14 mouse cellular contexts compared by ENCODE assay signal in the genomic region with DNA sequence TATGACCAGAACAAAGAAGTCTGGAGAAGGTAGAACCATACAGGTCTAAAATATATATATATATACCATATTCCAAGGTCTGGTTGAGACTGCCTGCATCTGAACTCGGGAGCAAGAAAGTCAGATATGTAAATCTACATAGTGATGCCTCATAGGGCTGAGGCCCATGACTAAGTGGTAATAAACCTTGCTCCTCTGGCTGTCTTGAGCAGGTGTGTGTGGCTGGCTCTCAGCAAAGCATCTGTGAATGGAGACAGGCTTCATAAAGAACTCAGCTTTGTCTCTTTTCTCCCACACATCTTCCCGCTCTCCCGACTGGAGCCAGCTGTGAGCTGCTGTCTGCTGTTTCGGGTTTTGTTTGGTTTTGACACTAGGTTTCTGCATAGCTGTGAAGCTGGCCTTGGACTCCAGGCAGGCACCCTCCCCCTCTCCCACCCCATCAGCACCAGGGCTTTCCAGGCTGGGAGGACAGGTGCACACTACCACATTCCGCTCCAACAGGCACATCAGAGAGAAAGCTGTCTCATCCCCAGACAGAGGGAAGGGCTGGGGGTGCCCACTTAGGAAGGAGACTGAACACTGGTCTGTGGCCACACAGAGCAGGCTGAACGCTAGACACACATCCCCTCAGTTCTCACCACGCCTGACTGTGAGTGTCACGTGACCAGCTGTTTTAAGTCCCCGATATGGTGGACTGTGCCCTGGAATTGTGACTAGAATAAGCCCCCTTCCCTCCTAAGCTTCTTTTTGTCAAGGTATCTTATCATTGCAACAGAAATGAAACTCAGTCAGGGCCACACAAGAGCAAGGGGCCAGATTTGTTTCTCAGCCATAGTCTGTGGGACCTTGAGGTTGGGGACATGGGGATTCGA.
A peak's percentile ranks its signal among the peaks of the same experiment; 100 is the strongest.
DNase-seq lines count a peak whose midpoint lies in the region; ATAC-seq and TF ChIP-seq lines count a peak whose summit lies in the region.
"Had no signal": no experiment of that assay in that cellular context is flagged by ENCODE, and none has a peak within 500 bp of the region (broad histone marks: within the 10 kb centered on the region; RNA-seq: fewer than 3 reads in every experiment).

No protein-coding gene starts in this region.

- no peaks in the 10 kb centered on the region for H3K36me3 ChIP-seq in hindbrain, postnatal 0 days (ENCODE audit: insufficient read depth, low read length)
- H3K36me3 ChIP-seq in hindbrain, embryonic 14.5 days (replicated peaks; ENCODE audit: control insufficient read depth, insufficient read depth): no peaks in the 10 kb centered on the region
- H3K36me3 ChIP-seq in midbrain, embryonic 15.5 days (replicated peaks): no peaks in the 10 kb centered on the region
- H3K36me3 ChIP-seq in midbrain, embryonic 11.5 days (ENCODE audit: control insufficient read depth, insufficient read depth, low read length): no peaks in the 10 kb centered on the region
- H3K36me3 ChIP-seq in forebrain, embryonic 16.5 days (ENCODE audit: control insufficient read depth, insufficient read depth): no peaks in the 10 kb centered on the region
- peaks cover 4% of the 10 kb centered on the region for H3K36me3 ChIP-seq in liver, embryonic 16.5 days (ENCODE audit: control insufficient read depth, insufficient read depth)

- no peak overlapping the region for H3K4me2 ChIP-seq in hindbrain, postnatal 0 days (ENCODE audit: low read depth, low read length)
- H3K4me2 ChIP-seq in hindbrain, embryonic 14.5 days (replicated peaks): no peak overlapping the region
- no peak overlapping the region for H3K4me2 ChIP-seq in midbrain, embryonic 15.5 days
- no peak overlapping the region for H3K4me2 ChIP-seq in midbrain, embryonic 11.5 days
- H3K4me2 ChIP-seq in forebrain, embryonic 16.5 days (ENCODE audit: low read length): no peak overlapping the region
- H3K4me2 ChIP-seq in liver, embryonic 16.5 days (ENCODE audit: low read depth, low read length): no peak overlapping the region
- H3K4me2 ChIP-seq: hindbrain, embryonic 13.5 days had no signal

- 66% methylated on average over 10 of the region's 10 CpGs for WGBS in hindbrain, postnatal 0 days
- 78% methylated on average over 10 of the region's 10 CpGs for WGBS in hindbrain, embryonic 14.5 days
- 72% methylated on average over 10 of the region's 10 CpGs for WGBS in midbrain, embryonic 15.5 days
- WGBS in midbrain, embryonic 11.5 days: 85% methylated on average over 10 of the region's 10 CpGs
- WGBS in forebrain, embryonic 16.5 days: 72% methylated on average over 10 of the region's 10 CpGs
- 69% methylated on average over 10 of the region's 10 CpGs for WGBS in liver, embryonic 16.5 days (ENCODE audit: insufficient replicate concordance)

- H3K27me3 ChIP-seq in hindbrain, postnatal 0 days (ENCODE audit: insufficient read depth, low read length): no peaks in the 10 kb centered on the region
- H3K27me3 ChIP-seq in hindbrain, embryonic 14.5 days (ENCODE audit: control insufficient read depth, insufficient read depth, low read length): no peaks in the 10 kb centered on the region
- no peaks in the 10 kb centered on the region for H3K27me3 ChIP-seq in midbrain, embryonic 15.5 days (replicated peaks)
- H3K27me3 ChIP-seq in midbrain, embryonic 11.5 days (ENCODE audit: control insufficient read depth, insufficient read depth, low read length): no peaks in the 10 kb centered on the region
- no peaks in the 10 kb centered on the region for H3K27me3 ChIP-seq in forebrain, embryonic 16.5 days (replicated peaks; ENCODE audit: control insufficient read depth, insufficient read depth, low read length)
- H3K27me3 ChIP-seq in liver, embryonic 16.5 days (ENCODE audit: control insufficient read depth, insufficient read depth, low read depth, low read length): no peaks in the 10 kb centered on the region
- H3K27me3 ChIP-seq: hindbrain, embryonic 13.5 days had no signal

- TF ChIP-seq CTCF in hindbrain, postnatal 0 days (IDR thresholded peaks at IDR 0.05; ENCODE audit: low read depth): no peak

- H3K9ac ChIP-seq in hindbrain, postnatal 0 days (replicated peaks; ENCODE audit: low read length): no peak overlapping the region
- H3K9ac ChIP-seq in hindbrain, embryonic 14.5 days: no peak overlapping the region
- no peak overlapping the region for H3K9ac ChIP-seq in midbrain, embryonic 15.5 days
- H3K9ac ChIP-seq in midbrain, embryonic 11.5 days (ENCODE audit: low read length): no peak overlapping the region
- H3K9ac ChIP-seq in forebrain, embryonic 16.5 days (replicated peaks; ENCODE audit: low read depth, low read length): no peak overlapping the region
- no peak overlapping the region for H3K9ac ChIP-seq in liver, embryonic 16.5 days (ENCODE audit: low read depth, low read length)
- H3K9ac ChIP-seq: hindbrain, embryonic 13.5 days had no signal

- no peaks in the 10 kb centered on the region for H3K9me3 ChIP-seq in hindbrain, postnatal 0 days (ENCODE audit: low read length)
- no peaks in the 10 kb centered on the region for H3K9me3 ChIP-seq in hindbrain, embryonic 14.5 days (ENCODE audit: control insufficient read depth, low read length)
- H3K9me3 ChIP-seq in midbrain, embryonic 15.5 days: no peaks in the 10 kb centered on the region
- no peaks in the 10 kb centered on the region for H3K9me3 ChIP-seq in midbrain, embryonic 11.5 days (ENCODE audit: control insufficient read depth, low read length)
- H3K9me3 ChIP-seq in forebrain, embryonic 16.5 days (ENCODE audit: control insufficient read depth, low read length): no peaks in the 10 kb centered on the region
- no peaks in the 10 kb centered on the region for H3K9me3 ChIP-seq in liver, embryonic 16.5 days (replicated peaks; ENCODE audit: control insufficient read depth, low read length)
- H3K9me3 ChIP-seq: G1E; hindbrain, embryonic 13.5 days had no signal

- H3K27ac ChIP-seq in hindbrain, postnatal 0 days: no peak overlapping the region
- no peak overlapping the region for H3K27ac ChIP-seq in hindbrain, embryonic 14.5 days
- no peak overlapping the region for H3K27ac ChIP-seq in midbrain, embryonic 15.5 days
- H3K27ac ChIP-seq in midbrain, embryonic 11.5 days (ENCODE audit: low read depth, low read length): no peak overlapping the region
- H3K27ac ChIP-seq in forebrain, embryonic 16.5 days (ENCODE audit: low read length): no peak overlapping the region
- no peak overlapping the region for H3K27ac ChIP-seq in liver, embryonic 16.5 days (ENCODE audit: low read length)
- H3K27ac ChIP-seq: hindbrain, embryonic 13.5 days; layer of hippocampus, adult 2 months had no signal

- peak; percentile 67; the same call in 1 of the 2 replicates for ATAC-seq in hindbrain, postnatal 0 days
- no peak for ATAC-seq in hindbrain, embryonic 14.5 days (ENCODE audit: low FRiP score)
- peak; percentile 48; the same call in 1 of the 2 replicates for ATAC-seq in midbrain, embryonic 15.5 days (replicated peaks)
- ATAC-seq in midbrain, embryonic 11.5 days (ENCODE audit: low FRiP score): no peak
- ATAC-seq in forebrain, embryonic 16.5 days: 0 out of 2 replicates have a peak, but pooled peaks have one; percentile 28
- peak; percentile 58 for ATAC-seq in liver, embryonic 16.5 days (ENCODE audit: low read depth)

- DNase-seq in hindbrain, postnatal 0 days (ENCODE audit: low spot score): peak; percentile 11
- DNase-seq in hindbrain, embryonic 14.5 days (ENCODE audit: low spot score): no peak
- DNase-seq in midbrain, embryonic 11.5 days (ENCODE audit: low spot score, missing footprints): no peak
- DNase-seq in heart, postnatal 4 days: no peak
- DNase-seq in right cerebral cortex, postnatal 36 days (ENCODE audit: low spot score in 2 of 2): no peak
- DNase-seq: adrenal gland, postnatal 14 days; cerebellum, postnatal 25 days; lung, adult 18-20 months had no signal

- peaks cover 4% of the 10 kb centered on the region; the same call in 1 of the 2 replicates for H3K4me1 ChIP-seq in hindbrain, postnatal 0 days (ENCODE audit: insufficient read depth, low read length)
- no peaks in the 10 kb centered on the region for H3K4me1 ChIP-seq in hindbrain, embryonic 14.5 days (replicated peaks; ENCODE audit: control insufficient read depth, insufficient read depth, low read length)
- H3K4me1 ChIP-seq in midbrain, embryonic 15.5 days: peaks cover 9% of the 10 kb centered on the region; the same call in 1 of the 2 replicates
- no peaks in the 10 kb centered on the region for H3K4me1 ChIP-seq in midbrain, embryonic 11.5 days (ENCODE audit: control insufficient read depth, insufficient read depth, low read length)
- H3K4me1 ChIP-seq in forebrain, embryonic 16.5 days (replicated peaks; ENCODE audit: control insufficient read depth, insufficient read depth, low read length): peaks cover 2% of the 10 kb centered on the region; the same call in 1 of the 2 replicates
- H3K4me1 ChIP-seq in liver, embryonic 16.5 days (ENCODE audit: control insufficient read depth, low read depth, low read length): peaks cover 5% of the 10 kb centered on the region; the same call in 1 of the 2 replicates

- no peak overlapping the region for H3K4me3 ChIP-seq in hindbrain, postnatal 0 days (ENCODE audit: low read length)
- no peak overlapping the region for H3K4me3 ChIP-seq in hindbrain, embryonic 14.5 days (replicated peaks; ENCODE audit: low read length)
- H3K4me3 ChIP-seq in midbrain, embryonic 15.5 days: no peak overlapping the region
- H3K4me3 ChIP-seq in midbrain, embryonic 11.5 days (ENCODE audit: low read depth, low read length): no peak overlapping the region
- H3K4me3 ChIP-seq in forebrain, embryonic 16.5 days (replicated peaks; ENCODE audit: low read length): no peak overlapping the region
- no peak overlapping the region for H3K4me3 ChIP-seq in liver, embryonic 16.5 days (ENCODE audit: low read depth, low read length)
- H3K4me3 ChIP-seq: hindbrain, embryonic 13.5 days; layer of hippocampus, adult 2 months had no signal

Comparison
In these comparisons a context has a peak if more than half of its experiments do, and no peak if none do; other contexts are left out.
1. ATAC-seq: peak in hindbrain, postnatal 0 days (single experiment), midbrain, embryonic 15.5 days (single experiment), forebrain, embryonic 16.5 days (single experiment) and liver, embryonic 16.5 days (single experiment); none in hindbrain, embryonic 14.5 days (single experiment) and midbrain, embryonic 11.5 days (single experiment).